Mouse (Mus musculus) heart, adult 2 months (tissue): ENCODE results near the gene Trim46.

Experiments used
- CTCF ChIP-seq: fragments of 200-600 bp; IDR thresholded peaks from 2 replicates; pipeline ENCODE4 v1.8.1; 2022; ENCODE audit warnings: antibody characterized with exemption, mild to moderate bottlenecking, moderate library complexity
- EP300 ChIP-seq: fragments of 200-500 bp; IDR thresholded peaks from 2 replicates; pipeline ENCODE4 v1.6.1; 2011; ENCODE audit warnings: low read depth, low read length, control low read depth; ENCODE audit not compliant: insufficient read depth
- POLR2A ChIP-seq: fragments of 200-500 bp; IDR thresholded peaks from 2 replicates; pipeline ENCODE4 v1.6.1; 2011; ENCODE audit warnings: mild to moderate bottlenecking, low read depth, low read length, control low read depth; ENCODE audit not compliant: insufficient read depth

- TF ChIP-seq EP300 = no peak
- TF ChIP-seq CTCF = no peak
- no peak for TF ChIP-seq POLR2A
These were observed 35.9 kb downstream of the Trim46 start for GRCm38 (mm10) chr3:89210162-89210561.
